In genomic region chr1:71291917-71292316, GRCm38 (mm10) we compare ENCODE assay signal across 15 mouse cellular contexts.
A peak's percentile ranks its signal among the peaks of the same experiment; 100 is the strongest.
DNase-seq lines count a peak whose midpoint lies in the region; ATAC-seq and TF ChIP-seq lines count a peak whose summit lies in the region.
"Had no signal": no experiment of that assay in that cellular context is flagged by ENCODE, and none has a peak within 500 bp of the region (broad histone marks: within the 10 kb centered on the region; RNA-seq: fewer than 3 reads in every experiment).

No protein-coding gene starts in this region.

- no peak overlapping the region for H3K9ac ChIP-seq in hindbrain, embryonic 11.5 days (ENCODE audit: low read depth, low read length)
- H3K9ac ChIP-seq in hindbrain, postnatal 0 days (replicated peaks; ENCODE audit: low read length): no peak overlapping the region
- H3K9ac ChIP-seq in kidney, embryonic 15.5 days: no peak overlapping the region
- H3K9ac ChIP-seq: liver, embryonic 13.5 days; lung, embryonic 15.5 days had no signal

- no peak overlapping the region for H3K27ac ChIP-seq in hindbrain, embryonic 11.5 days (ENCODE audit: low read depth, low read length)
- H3K27ac ChIP-seq in hindbrain, embryonic 10.5 days: no peak overlapping the region
- H3K27ac ChIP-seq in hindbrain, postnatal 0 days: no peak overlapping the region
- H3K27ac ChIP-seq in kidney, embryonic 15.5 days: no peak overlapping the region
- H3K27ac ChIP-seq: limb, embryonic 10.5 days; liver, embryonic 13.5 days; lung, embryonic 15.5 days had no signal

- DNase-seq in hindbrain, embryonic 11.5 days (ENCODE audit: low spot score): peak; percentile 24
- DNase-seq in hindbrain, embryonic 10.5 days (ENCODE audit: low spot score): no peak
- peak; percentile 71 for DNase-seq in Muller cell, postnatal 12 days (ENCODE audit: inconsistent ontology term)
- peak; percentile 74 for DNase-seq in brain, embryonic 14.5 days (ENCODE audit: low read depth)
- DNase-seq in hindbrain, postnatal 0 days (ENCODE audit: low spot score): peak; percentile 64
- DNase-seq in layer of hippocampus, adult 9-10 months (ENCODE audit: low spot score): no peak
- DNase-seq: adrenal gland, postnatal 36 days; gastrocnemius, postnatal 36 days; heart, postnatal 14 days; liver, embryonic 13.5 days; right cerebral cortex, postnatal 14 days had no signal

- WGBS in hindbrain, embryonic 11.5 days: 47% methylated on average over 3 of the region's 3 CpGs
- 49% methylated on average over 3 of the region's 3 CpGs for WGBS in hindbrain, embryonic 10.5 days
- 29% methylated on average over 3 of the region's 3 CpGs for whole genome bisulfite sequencing in hindbrain, postnatal 0 days
- WGBS in kidney, embryonic 15.5 days: 87% methylated on average over 3 of the region's 3 CpGs

- peak; percentile 77 for ATAC-seq in hindbrain, embryonic 11.5 days (ENCODE audit: low FRiP score)
- ATAC-seq in hindbrain, postnatal 0 days: peak; percentile 78
- ATAC-seq in kidney, embryonic 15.5 days (replicated peaks; ENCODE audit: low FRiP score): no peak

- no peak overlapping the region for H3K4me3 ChIP-seq in hindbrain, embryonic 11.5 days (ENCODE audit: low read depth, low read length)
- no peak overlapping the region for H3K4me3 ChIP-seq in hindbrain, embryonic 10.5 days
- no peak overlapping the region for H3K4me3 ChIP-seq in hindbrain, postnatal 0 days (ENCODE audit: low read length)
- H3K4me3 ChIP-seq in kidney, embryonic 15.5 days (replicated peaks): no peak overlapping the region
- H3K4me3 ChIP-seq: limb, embryonic 10.5 days; liver, embryonic 13.5 days; lung, embryonic 15.5 days had no signal

- no peak for TF ChIP-seq CTCF in brain, embryonic 14.5 days (IDR thresholded peaks at IDR 0.05; ENCODE audit: borderline replicate concordance, extremely low read depth, insufficient read depth, insufficient read length)
- no peak for TF ChIP-seq CTCF in hindbrain, postnatal 0 days (IDR thresholded peaks at IDR 0.05; ENCODE audit: low read depth)

- no peaks in the 10 kb centered on the region for H3K27me3 ChIP-seq in hindbrain, embryonic 11.5 days (ENCODE audit: control insufficient read depth, insufficient read depth, low read length)
- no peaks in the 10 kb centered on the region for H3K27me3 ChIP-seq in hindbrain, embryonic 10.5 days (ENCODE audit: insufficient read depth, poor library complexity, severe bottlenecking)
- H3K27me3 ChIP-seq in hindbrain, postnatal 0 days (ENCODE audit: insufficient read depth, low read length): no peaks in the 10 kb centered on the region
- H3K27me3 ChIP-seq in kidney, embryonic 15.5 days: no peaks in the 10 kb centered on the region
- H3K27me3 ChIP-seq: liver, embryonic 13.5 days; lung, embryonic 15.5 days had no signal

- H3K9me3 ChIP-seq in hindbrain, embryonic 11.5 days (ENCODE audit: control insufficient read depth, low read length): no peaks in the 10 kb centered on the region
- no peaks in the 10 kb centered on the region for H3K9me3 ChIP-seq in hindbrain, embryonic 10.5 days
- no peaks in the 10 kb centered on the region for H3K9me3 ChIP-seq in hindbrain, postnatal 0 days (ENCODE audit: low read length)
- H3K9me3 ChIP-seq in kidney, embryonic 15.5 days (replicated peaks): no peaks in the 10 kb centered on the region
- H3K9me3 ChIP-seq: limb, embryonic 10.5 days; liver, embryonic 13.5 days; lung, embryonic 15.5 days had no signal

- H3K4me2 ChIP-seq in hindbrain, embryonic 11.5 days (replicated peaks; ENCODE audit: low read depth, low read length): no peak overlapping the region
- H3K4me2 ChIP-seq in hindbrain, postnatal 0 days (ENCODE audit: low read depth, low read length): no peak overlapping the region
- no peak overlapping the region for H3K4me2 ChIP-seq in kidney, embryonic 15.5 days
- H3K4me2 ChIP-seq: heart, embryonic 11.5 days; liver, embryonic 13.5 days; lung, embryonic 15.5 days had no signal

- TF ChIP-seq POLR2A in brain, embryonic 14.5 days (IDR thresholded peaks at IDR 0.05; ENCODE audit: borderline replicate concordance, extremely low read depth, insufficient read depth, insufficient read length, poor library complexity, severe bottlenecking): no peak

- H3K4me1 ChIP-seq in hindbrain, embryonic 11.5 days (replicated peaks; ENCODE audit: control insufficient read depth, insufficient read depth, low read length): no peaks in the 10 kb centered on the region
- 0 out of 2 replicates have a peak, but pooled peaks cover 5% of the 10 kb centered on the region for H3K4me1 ChIP-seq in hindbrain, embryonic 10.5 days (replicated peaks)
- H3K4me1 ChIP-seq in hindbrain, postnatal 0 days (ENCODE audit: insufficient read depth, low read length): 0 out of 2 replicates have a peak, but pooled peaks cover under 1% of the 10 kb centered on the region
- no peaks in the 10 kb centered on the region for H3K4me1 ChIP-seq in kidney, embryonic 15.5 days
- H3K4me1 ChIP-seq: limb, embryonic 10.5 days; liver, embryonic 13.5 days; lung, embryonic 15.5 days had no signal

- H3K36me3 ChIP-seq in hindbrain, embryonic 11.5 days (ENCODE audit: control insufficient read depth, insufficient read depth, low read length): no peaks in the 10 kb centered on the region
- no peaks in the 10 kb centered on the region for H3K36me3 ChIP-seq in hindbrain, embryonic 10.5 days
- H3K36me3 ChIP-seq in hindbrain, postnatal 0 days (ENCODE audit: insufficient read depth, low read length): no peaks in the 10 kb centered on the region
- no peaks in the 10 kb centered on the region for H3K36me3 ChIP-seq in kidney, embryonic 15.5 days
- H3K36me3 ChIP-seq: limb, embryonic 10.5 days; liver, embryonic 13.5 days; lung, embryonic 15.5 days had no signal

Comparison
In these comparisons a context has a peak if more than half of its experiments do, and no peak if none do; other contexts are left out.
1. DNase-seq: peak in hindbrain, embryonic 11.5 days (single experiment), Muller cell, postnatal 12 days (single experiment), brain, embryonic 14.5 days (single experiment) and hindbrain, postnatal 0 days (single experiment); none in hindbrain, embryonic 10.5 days (single experiment) and layer of hippocampus, adult 9-10 months (single experiment).